Mouse (Mus musculus) right cerebral cortex, postnatal 10 days (tissue): ENCODE measurements around the gene Fam19a5.
A peak's percentile ranks its signal among the peaks of the same experiment; 100 is the strongest.

Experiments
- DNase-seq, 2 experiments: peaks; one replicate each; pipeline ENCODE4 v3.0.0; 2021; ENCODE audit warnings: low spot score in 2 of 2

The Fam19a5 gene

DNA sequence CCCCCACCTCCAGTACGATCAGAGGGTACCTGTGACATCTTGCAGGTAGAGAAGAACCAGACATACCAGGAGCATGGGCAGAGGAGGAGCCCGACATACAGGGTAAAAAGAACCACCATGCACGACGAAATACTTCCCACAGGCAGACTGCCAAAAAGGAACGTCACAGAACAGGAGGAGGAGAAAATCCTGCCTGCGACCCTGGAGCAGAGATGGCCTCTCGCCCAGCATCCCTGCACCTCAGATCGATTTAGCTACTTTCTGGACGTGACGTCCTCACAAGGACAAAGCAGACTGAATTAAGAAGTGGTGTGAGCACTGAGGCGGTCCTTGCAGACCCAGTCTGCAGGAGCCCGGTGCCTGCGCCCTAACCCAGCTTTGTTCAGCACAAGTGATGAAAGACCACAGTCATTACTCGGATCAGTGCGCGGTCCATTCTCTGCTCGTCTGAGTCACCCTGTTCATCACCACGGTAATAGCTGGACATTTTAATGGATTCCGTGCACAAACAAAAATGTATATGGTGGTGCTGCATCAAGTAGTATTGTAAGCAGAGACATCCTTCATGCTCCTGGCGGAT, 182.6 kb downstream of the Fam19a5 start:
- peak; percentile 38 to 39 for DNase-seq

DNA sequence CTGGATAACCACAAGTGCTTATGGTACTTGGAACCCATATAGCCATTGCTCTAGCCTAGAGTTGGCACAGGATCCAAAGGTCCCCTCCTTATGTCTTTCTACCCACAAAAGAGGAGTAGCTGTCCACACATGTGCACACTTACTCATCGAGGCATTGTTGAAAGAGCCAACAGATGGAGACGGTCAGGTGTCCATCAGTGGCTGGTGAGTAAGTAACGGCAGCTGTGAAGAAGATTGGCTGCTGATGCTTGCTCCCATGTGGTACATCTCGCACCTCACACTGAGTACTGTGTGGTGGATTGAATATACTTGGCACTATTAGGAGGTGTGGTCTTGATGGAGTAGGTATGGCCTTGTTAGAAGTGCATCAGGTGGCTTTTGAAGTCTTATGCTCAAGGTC, 192.2 kb downstream of the Fam19a5 start:
- no peak for DNase-seq

GRCm38 (mm10) chr15:87755482-87755881, 211.4 kb downstream of the Fam19a5 start:
- DNase-seq, result peak in 1 of 2 experiments; percentile 49

GRCm38 (mm10) chr15:87765876-87766275, 221.8 kb downstream of the Fam19a5 start:
- DNase-seq, result no peak

GRCm38 (mm10) chr15:87773955-87774354, 229.9 kb downstream of the Fam19a5 start:
- no peak for DNase-seq

DNA sequence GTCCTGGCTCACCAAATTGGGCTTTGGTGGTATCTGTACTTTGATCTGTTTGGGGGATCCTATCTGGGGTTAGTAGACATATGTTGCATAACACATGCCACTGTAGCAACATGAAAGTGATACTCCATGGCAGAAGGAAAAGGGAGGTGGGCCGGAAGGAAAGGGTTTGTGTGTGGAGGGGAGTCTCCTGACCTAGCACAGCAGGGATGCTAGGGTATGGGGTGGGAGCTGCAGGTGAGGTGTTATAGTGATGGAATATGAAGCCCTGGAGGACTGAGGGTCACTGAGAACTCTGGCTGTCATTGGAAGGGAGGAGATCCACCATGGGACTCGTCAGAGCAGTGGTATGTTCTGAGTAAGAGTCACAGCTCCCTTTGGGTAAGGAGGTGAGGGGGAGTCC, 239.2 kb downstream of the Fam19a5 start:
- DNase-seq, result no peak

- DNase-seq, result no peak
Observed at GRCm38 (mm10) chr15:87789671-87790070, 245.6 kb downstream of the Fam19a5 start.

DNA sequence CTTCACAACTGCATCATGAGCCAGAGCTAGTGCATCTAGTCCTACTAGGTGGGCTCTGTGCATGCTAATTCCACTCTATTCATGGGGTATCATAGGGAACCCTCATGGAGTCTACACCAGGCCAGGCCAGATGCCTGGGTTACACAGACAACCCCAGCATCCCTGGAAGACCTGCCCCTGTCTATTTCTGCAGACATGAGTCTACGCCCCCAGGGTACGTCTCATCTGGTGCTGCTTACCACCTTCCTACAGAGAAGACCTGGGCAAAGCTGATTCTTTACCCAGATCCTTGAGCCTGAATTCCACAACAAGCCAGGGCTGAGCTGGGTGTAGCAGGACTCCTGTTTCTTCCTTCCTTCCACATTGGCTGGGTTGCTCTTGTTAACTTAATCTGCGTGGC, 249.6 kb downstream of the Fam19a5 start:
- DNase-seq, result no peak

- DNase-seq, result no peak
Observed at GRCm38 (mm10) chr15:87796571-87796970, 252.5 kb downstream of the Fam19a5 start.
